Mouse (Mus musculus) lung, adult 2 months (tissue): ENCODE data around the gene Mok.

Experiments
- CTCF ChIP-seq: fragments of 200-500 bp; IDR thresholded peaks from 2 replicates; pipeline ENCODE4 v1.5.1; 2011; ENCODE audit warnings: mild to moderate bottlenecking, low read length, control low read depth; ENCODE audit not compliant: insufficient read depth
- POLR2A ChIP-seq: fragments of 200-500 bp; IDR thresholded peaks from 2 replicates; pipeline ENCODE4 v1.6.1; 2011; ENCODE audit warnings: low read depth, mild to moderate bottlenecking, control low read depth, low read length, borderline replicate concordance; ENCODE audit errors: extremely low read depth

- TF ChIP-seq CTCF = no peak
- no peak for TF ChIP-seq POLR2A
Observed at GRCm38 (mm10) chr12:110813132-110813531, 27.6 kb downstream of the Mok start.
